Mouse (Mus musculus) brain, embryonic 14.5 days (tissue): ENCODE data around the gene Prkar1a.

Source experiments
- CTCF ChIP-seq: fragments of 200-500 bp; IDR thresholded peaks from 2 replicates; pipeline ENCODE4 v1.5.1; 2012; ENCODE audit warnings: inconsistent platforms, mild to moderate bottlenecking, moderate library complexity, borderline replicate concordance; ENCODE audit not compliant: insufficient read depth, insufficient read length; ENCODE audit errors: extremely low read depth
- POLR2A ChIP-seq: fragments of 200-500 bp; IDR thresholded peaks from 2 replicates; pipeline ENCODE4 v1.6.1; 2012; ENCODE audit warnings: mild to moderate bottlenecking, inconsistent platforms, borderline replicate concordance; ENCODE audit not compliant: poor library complexity, insufficient read depth, insufficient read length, severe bottlenecking; ENCODE audit errors: extremely low read depth

- TF ChIP-seq POLR2A, result no peak
- TF ChIP-seq CTCF, result no peak
These were observed 51.6 kb downstream of the Prkar1a start for GRCm38 (mm10) chr11:109700761-109701160.
